Mouse (Mus musculus) embryo, embryonic 10 days (tissue): ENCODE data around the gene Klhl42.

ENCODE experiments used
- DNase-seq: peaks from one replicate; pipeline ENCODE4 v3.0.0-alpha.2; 2015; ENCODE audit warnings: low spot score

The Klhl42 gene

DNA sequence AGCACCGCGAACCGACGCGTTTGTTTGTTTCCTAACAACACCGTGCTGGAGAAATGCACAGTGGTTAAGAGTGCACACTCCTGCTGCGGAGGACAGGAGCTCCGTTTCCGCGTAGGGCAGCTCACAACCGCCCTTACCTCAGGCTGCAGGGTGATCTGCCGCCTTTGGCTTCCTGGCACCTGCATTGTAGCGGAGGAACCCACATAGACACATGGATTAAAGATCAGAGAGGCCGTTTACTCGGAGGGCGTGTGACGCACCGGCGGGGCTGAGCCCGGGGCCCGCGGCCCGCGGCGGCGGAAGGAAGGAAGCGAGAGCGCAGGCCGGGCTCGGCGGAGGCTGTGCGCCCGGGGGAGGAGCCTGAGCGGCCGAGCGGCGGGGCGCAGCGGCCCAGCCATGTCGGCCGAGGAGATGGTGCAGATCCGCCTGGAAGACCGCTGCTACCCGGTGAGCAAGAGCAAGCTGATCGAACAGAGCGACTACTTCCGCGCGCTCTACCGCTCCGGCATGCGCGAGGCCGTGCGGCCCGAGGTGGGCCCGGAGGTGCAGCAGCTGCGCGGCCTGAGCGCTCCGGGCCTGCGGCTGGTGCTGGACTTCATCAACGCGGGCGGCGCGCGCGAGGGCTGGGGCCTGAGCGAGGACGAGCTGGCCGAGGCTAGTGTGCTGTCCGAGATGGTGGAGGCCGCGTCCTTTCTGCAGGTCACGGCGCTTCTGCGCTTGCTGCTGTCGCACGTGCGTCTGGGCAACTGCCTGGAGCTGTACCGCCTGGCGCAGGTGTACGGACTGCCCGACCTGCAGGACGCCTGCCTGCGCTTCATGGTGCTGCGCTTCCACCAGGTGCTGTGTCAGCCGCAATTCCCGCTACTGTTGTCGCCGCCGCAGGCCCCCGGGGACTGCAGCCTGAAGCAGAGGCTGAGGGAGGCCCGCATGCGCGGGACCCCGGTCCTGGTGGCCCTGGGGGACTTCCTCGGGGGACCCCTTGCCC lies at the start of gene Klhl42:
TSS of gene Klhl42 (plus strand) at position 244 of the 985 bp plus-strand sequence.
- peak; percentile 79 for DNase-seq

DNA sequence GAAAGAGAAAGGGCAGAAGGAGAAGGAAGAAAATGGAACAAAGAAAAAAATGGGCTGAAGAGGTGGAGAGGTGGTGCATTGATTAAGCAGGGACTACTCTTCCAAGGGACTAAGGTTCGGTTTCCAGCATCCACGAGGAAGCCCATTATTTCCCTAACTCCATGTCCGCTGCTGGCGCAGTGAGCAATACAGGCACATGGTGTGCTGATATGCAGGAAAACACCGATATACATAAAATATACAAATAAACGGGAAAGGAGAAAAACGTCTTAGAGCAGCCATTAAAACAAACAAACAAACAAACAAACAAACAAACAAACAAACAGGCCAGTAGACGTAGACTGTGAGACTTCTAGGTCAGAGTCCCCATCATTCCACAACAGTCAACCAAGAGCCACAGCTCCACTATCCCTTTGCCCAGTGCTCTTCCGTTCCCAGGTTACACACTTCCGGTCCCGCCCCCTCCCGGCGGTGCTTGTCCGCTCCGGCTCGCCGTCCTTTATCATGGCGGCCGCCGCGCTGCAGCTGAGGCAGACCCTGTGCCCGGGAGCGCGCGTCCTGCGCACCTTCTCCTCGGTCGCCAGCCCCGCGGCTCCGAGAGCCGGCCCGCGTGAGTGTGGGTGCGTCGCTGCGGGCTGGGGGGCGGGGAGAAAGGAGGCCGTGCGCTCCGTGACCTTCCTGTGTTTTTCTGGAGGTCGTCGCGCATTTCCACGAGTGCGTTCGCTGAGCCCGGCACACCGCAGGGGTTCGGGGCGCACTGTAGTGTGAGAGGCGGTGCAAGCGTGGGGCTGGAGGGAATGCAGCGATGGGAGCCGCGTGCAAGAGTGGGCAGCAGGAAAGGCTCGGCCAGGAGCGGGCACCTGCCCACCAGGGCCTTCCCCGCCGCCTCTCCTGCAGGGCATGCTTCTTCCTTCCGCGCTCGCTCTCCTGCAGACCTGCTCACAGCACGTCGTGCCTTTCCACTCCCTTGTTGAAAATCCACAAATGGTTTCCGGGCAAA lies 48.6 kb upstream of the Klhl42 start, which contains the start of gene Mrps35:
TSS of gene Mrps35 (plus strand) at position 474 of the 1,000 bp plus-strand sequence.
- peak; percentile 93 for DNase-seq

- DNase-seq, result no peak
Observed at GRCm38 (mm10) chr6:147043633-147044032, 47.5 kb upstream of the Klhl42 start.

DNA sequence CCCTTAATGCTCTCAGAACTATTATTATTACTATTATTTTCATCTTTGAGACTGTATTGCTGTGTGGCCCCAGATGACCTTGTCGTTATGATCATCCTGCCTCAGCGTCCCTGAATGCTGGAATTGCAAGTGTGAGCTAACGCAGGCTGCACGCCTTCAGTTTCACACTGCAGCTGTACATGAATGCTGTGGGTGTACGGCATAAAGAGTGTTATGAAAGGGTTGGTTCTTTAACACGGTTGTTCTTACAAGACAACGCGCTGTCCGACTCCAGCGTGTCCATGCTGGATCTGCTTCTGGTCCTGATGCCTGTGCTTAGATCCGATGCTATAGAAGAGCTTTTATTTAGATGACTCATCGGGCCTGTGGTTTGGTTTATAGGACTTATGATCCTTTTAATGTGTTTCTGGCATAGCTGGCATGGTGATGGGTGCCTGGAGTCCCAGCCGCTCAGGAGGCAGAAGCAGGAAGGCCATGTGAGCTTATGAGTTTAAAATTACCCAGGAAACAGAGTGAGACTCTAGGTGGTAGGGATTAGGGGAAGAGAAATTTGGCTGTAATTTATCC lies 41.9 kb upstream of the Klhl42 start:
- no peak for DNase-seq

DNA sequence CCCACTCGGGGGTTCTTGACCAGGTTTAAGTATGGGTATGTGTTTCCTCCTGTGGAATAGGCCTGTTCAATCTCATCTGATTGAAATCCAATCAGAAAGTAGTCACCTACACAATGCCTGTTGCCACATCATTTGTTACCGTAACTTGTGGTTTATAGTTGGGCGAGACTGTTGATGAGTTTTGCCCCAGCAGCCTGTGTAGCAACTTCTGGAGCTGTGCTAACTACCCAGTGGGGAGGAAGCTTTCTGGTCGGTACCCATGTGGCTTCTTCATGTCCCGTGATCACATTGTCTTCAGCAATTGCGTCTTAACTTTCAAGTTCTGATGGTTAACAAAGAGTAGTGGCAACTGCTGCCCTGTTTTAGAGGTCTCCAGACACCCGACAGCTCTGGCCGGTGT lies 39.5 kb upstream of the Klhl42 start:
- DNase-seq, result no peak

DNA sequence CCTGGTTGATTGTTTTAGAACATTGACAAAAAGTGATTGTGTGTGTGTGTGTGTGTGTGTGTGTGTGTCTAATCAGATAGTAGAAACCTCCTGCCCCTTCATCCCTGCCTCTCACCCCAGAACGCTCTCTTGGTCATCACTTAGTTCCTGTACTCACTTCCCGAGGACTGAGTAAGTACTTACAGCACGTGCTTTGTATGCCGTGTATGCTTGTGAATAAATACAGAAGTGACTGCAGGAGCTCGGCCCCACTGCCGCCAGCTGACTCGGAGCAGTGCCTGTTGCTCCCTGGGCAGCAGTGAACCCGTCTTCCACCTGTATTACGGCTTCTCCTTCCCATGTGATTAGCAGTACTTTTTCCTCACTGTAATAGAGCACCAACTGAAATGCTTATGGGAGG lies 38.7 kb upstream of the Klhl42 start:
- no peak for DNase-seq

DNA sequence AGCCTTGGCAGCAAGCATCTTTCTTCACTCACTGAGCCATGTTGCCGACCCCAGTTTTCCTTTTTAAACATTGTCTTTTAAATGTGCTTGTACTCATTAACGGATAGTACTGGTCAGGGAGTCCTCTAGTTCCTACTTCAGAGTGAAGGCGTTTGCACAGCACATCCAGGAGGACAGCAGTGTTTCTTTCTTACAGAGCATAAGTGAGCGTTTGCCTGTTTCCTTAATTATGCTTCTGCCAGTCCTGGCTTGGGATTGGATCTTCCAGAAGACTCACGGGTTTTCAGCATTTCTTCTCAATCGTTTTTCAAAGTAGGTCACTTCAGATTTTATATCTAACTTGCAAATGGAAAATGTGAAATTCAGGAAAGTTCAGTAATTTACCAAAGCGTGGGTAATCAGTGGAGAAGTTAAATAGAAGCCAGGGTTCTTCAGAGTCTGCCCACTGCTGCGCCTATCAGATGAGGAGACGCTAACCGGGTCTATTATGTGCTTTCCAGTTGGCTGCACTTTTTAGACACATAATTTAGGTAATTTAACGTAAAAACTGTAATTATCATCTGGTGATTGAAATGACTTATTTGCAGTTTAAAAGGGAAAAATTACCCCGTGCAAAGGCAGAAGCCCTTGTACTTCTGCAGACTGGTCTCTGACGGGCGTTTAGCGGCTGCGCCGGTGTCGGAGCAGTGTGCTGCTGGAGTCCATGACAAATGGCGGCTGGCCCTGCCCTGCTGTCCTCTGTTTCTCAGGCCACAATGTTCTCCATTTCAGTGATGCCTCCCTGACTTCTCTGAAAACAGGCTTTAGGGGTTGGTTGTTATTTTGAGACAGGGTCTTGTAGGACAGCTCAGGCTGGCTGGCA lies 37.2 kb upstream of the Klhl42 start:
- DNase-seq, result no peak

GRCm38 (mm10) chr6:147055374-147055977 lies 35.7 kb upstream of the Klhl42 start:
- DNase-seq, result no peak

GRCm38 (mm10) chr6:147059326-147059725 lies 31.9 kb upstream of the Klhl42 start:
- DNase-seq, result no peak

- DNase-seq, result no peak
Observed at GRCm38 (mm10) chr6:147061630-147062029, 29.5 kb upstream of the Klhl42 start.

GRCm38 (mm10) chr6:147062034-147062433 lies 29.1 kb upstream of the Klhl42 start:
- DNase-seq, result no peak

GRCm38 (mm10) chr6:147062694-147063093 lies 28.5 kb upstream of the Klhl42 start:
- DNase-seq, result no peak

DNA sequence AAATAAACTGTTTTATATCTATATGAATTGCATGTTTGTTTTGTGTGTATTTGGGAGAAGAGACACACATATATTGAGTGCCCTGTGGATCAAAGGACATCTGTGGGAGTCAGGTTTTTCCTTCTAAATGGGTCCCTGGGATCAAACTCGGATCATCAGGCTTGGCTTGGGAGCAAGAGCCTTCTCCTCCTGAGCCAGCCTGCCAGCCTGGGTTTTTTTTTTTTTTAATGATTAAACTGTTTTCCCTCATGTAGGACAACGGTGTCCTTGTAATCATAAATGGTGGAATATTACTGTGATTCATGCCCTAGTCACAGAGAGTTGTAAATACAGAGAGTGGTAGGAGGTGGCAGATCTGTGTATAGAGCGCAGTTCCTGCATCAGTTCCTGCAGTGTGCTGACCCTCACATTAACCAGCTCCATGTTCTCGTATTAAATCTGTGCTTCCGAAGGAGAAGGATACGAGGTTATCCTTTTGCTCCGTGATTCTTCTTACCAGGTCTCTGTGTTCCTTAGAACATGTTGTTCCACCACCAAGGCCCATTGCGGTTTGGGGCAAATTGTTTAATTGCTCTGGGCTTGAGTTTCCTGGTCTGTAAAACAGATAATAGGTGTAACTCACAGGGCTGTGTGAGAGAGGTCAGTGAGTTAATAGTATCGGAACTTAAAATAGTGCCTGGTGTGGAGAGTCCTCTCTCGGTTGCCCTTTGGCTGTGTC lies 26.8 kb upstream of the Klhl42 start:
- no peak for DNase-seq

DNA sequence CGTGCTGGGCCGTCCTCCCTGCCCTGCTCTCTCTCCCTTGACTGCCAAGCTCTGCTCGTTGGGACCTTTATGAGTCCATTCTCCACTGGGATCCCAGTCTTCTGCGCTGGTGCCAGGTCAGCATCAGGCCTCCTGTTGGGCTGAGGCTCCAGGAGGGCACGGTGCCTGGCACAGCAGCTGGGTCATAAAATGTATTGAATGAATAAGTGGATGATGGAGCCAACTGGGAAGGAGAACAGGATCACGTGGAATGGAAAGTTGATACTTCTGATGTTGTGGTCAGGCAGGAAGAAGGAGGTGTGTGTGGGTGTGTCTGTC lies 26.3 kb upstream of the Klhl42 start:
- DNase-seq, result no peak

GRCm38 (mm10) chr6:147075808-147076387 lies 15.3 kb upstream of the Klhl42 start:
- DNase-seq, result no peak

DNA sequence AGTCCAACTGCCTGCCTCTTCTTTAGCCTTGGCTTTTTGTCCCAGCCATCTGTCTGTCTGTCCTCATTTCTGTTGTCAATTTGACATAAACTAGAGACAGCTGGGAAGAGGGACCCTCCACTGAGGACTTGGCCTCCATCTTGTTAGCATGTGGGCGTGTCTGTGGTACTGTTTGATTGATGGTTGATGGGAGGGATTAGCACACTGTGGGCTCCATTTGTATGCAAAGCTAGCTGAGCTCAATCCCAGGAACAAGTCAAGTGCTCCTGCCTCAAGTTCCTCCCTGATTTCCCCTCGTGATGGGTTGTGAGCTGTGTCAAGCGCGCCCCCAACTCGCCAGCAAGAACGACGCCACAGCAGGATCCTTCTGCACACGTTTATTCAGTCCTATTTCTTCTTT lies 14.3 kb upstream of the Klhl42 start:
- no peak for DNase-seq

- no peak for DNase-seq
Observed at GRCm38 (mm10) chr6:147079919-147080318, 11.3 kb upstream of the Klhl42 start.

DNA sequence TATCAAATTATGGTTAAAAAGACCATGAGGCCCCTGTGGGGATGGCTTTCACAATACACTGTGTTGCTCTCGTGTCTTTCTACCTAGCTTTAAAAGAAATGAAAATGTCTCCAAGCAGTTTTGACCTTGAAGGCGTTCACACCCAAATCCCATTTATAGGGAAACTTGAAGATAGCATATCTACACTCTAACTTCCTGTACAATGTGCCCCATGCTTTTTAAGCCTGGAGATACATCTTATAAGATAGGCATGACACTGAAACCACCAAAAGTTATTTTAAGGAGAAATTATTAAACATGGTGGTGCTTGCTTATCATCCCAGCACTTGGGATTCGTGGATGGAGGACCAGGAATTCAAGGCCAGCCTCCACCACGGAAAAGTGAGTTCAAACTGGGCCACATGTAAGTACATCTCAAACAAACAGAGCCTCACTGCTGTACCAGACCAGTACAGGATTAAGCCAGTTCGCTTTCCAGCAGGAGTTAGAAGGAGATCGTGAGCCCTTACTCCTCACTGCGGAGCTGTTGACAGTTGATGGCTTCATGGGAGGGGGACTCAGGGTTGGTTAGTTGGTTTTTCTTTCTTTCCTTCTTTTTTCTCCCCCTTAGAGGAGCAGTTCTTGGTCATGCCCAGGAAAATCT lies 5.7 kb upstream of the Klhl42 start:
- no peak for DNase-seq

DNA sequence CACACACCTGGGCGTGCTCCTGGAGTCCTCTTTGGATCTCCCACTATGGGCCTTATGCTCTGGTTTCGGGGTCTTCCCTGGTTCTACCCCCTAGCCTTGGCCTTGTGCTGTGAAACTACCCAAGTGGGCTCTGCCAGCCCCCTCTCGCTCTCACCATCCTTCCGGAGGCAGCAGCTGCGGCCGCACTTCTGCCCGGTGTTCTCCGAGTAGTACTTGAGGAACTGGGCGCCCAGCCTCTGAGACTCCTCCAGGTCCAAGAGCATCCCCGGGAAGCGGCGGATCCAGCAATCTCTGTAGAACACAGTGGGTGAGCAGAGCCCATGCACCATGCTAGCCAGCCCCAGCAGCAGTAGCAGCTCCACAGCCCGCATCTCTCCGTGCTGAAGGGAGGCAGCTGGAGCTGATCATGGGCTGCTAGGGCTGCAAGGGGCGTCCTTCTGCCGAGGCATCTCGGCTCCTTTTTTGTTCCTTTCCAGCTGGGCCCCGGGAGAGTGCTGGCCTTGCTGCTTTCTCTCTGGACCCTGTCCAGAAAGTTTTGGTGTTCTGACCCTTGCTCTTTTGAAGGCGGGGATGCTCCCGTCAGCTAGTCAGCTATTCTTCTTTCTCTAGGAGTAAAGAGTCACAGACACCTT lies 4.5 kb upstream of the Klhl42 start, which contains the start of gene Mansc4:
TSS of gene Mansc4 (minus strand) at position 439 of the 632 bp plus-strand sequence.
- DNase-seq, result peak; percentile 61
